Mouse (Mus musculus) small intestine, adult 2 months (tissue): ENCODE data around the gene Map2k5.

Source experiments
- CTCF ChIP-seq: fragments of 200-500 bp; IDR thresholded peaks from 2 replicates; pipeline ENCODE4 v1.5.1; 2012; ENCODE audit warnings: low read depth, mild to moderate bottlenecking, control low read depth, inconsistent platforms, low read length, moderate library complexity, mixed read lengths; ENCODE audit not compliant: insufficient replicate concordance, insufficient read length; ENCODE audit errors: extremely low read depth
- POLR2A ChIP-seq: fragments of 200-500 bp; IDR thresholded peaks from 2 replicates; pipeline ENCODE4 v1.6.1; 2012; ENCODE audit warnings: low read depth, mild to moderate bottlenecking, control low read depth, inconsistent platforms, low read length, moderate library complexity

- TF ChIP-seq POLR2A (no peak), CTCF (no peak)
Measured at GRCm38 (mm10) chr9:63399463-63399815, 21.7 kb upstream of the Map2k5 start.
